Mouse (Mus musculus): Measurements from ENCODE around the gene Tmem217.

Gene Tmem217

DNA sequence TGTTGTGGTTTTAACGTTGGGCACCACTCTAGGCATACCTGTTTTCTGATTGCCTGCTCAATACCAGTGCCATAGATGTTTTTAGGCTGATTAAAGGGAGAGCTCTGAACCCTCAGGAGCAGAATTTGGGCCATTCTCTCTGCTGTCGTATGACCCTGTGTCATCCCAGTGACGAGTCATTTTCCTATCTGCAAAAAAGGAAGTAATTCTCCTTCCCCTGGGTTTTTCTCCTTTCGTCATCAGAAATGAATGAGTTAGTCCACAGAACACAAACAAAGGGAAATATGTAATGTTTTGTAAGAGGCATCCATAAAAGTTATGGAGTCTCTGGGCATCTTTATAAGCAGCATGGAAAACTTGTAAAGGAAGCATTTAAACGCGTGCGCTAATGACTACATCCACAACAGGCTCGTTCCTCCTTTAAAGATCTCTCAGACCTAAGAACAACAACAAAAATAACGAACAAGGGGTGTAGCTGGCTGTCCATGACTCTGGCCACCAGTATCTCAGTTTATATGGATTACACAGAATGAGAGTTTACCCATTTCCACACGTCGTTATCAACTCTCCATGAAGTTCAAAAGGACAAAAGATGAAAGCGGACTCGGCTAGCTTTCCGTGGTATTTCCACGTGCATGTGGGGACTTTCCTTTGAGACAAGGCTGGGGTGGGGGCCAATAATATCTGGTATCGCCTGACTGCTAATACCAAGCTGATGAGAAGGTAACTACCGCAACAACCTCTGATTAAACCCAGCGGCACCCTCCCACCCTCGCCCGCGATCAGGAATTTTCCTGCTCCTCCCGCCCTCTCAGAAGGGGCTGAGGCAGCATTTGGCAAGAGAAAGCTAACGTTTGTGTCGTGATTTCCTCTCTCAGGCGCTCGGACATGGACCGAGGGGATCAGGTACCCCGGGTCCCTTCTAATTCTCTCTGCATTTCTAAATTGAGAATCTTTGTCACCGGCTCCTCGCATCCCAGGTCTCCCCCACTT, 62.9 kb downstream of the Tmem217 start:
- DNase-seq (ENCODE audit: low read depth, low spot score), result no peak

DNA sequence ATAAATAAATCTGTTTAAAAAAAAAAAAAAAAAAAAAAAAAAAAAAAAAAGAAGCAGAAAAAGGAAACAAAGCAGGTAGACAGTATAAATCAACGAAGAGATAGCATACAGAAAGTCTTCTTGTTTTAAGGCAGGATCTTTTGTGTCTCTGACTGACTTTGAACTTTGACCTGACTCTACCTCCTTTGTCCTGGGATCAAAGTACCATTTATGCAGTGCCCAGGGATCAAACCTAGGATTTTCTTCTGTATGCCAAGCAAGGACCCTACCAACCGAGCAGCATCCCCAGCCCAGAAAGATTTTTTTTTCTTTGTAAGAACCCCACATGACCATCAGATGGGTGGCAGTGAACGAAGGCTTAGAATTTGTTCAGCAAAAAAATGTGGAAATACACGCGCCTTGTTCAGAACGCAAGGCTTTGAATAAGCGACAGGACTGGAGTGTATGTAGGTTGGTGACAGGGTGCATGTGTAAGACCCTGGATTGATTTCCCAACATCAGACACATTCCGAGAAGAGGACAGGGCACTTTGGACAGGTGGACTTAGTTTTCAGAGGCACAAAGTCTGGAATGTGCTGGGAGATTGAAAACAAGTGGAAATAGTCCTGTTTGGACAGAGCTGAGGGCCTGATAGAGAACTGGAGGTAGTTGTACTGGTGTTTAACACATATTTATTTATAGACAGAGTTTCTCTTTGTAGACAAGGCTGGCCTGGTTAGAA, 63.8 kb downstream of the Tmem217 start:
- DNase-seq (ENCODE audit: low read depth, low spot score), result no peak

DNA sequence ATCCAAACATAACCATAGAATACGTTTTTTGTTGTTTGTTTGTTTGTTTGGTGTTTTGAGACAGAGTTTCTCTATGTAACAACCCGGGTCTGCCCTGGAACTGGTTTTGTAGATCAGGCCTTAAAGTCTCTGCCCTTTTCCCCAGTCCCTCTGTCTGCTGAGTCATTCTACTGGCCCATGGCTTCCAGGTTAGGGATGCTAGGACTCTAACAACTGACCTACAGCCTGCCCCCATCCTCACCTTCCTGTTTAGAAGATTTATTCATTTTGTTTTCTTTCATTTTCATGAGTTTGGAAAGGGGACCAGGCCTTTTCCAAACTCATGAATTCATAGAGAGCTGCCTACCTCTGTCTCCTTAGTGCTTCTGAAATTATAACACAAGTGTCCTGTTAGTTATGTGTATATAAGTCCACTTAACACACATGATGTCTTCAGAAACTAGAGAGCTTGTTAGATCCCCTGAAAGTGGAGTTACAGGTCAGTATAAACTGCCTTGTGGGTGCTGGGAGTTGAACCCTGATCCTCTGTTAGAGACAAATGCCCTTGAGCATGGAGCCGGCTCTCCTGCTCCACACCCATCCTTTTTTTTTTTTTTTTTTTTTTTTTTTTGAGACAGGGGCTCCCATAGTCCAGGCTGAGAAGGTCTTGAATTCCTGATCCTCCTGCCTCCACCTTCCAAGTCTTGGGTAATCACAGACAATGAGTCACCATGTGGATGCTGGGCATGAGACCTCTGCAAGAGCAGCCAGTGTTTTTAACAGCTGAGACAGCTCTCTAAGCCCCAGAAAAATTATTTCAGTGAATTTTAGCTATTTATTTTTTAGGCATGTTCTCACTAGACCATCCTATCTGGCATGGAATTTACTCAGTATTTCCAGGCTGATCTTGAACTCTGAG, 66.6 kb downstream of the Tmem217 start:
- DNase-seq (ENCODE audit: low read depth, low spot score), result no peak

DNA sequence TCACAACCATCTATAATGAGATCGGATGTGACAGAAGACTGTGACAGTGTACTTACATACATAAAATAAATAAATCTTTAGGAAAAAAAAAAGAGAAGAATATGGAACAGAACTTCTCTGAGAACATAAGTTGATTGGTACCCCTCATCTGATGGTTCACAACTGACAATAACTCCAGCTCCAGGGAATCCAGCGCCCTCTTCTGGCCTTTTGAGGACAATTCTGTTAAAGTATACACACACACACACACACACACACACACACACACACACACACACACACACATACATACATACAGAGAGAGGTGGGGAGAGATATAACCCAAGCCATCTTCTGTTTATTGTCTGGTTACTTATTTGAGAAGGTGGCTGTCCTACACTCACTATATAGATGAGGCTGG, 67.8 kb downstream of the Tmem217 start:
- DNase-seq (ENCODE audit: low read depth, low spot score), result no peak

DNA sequence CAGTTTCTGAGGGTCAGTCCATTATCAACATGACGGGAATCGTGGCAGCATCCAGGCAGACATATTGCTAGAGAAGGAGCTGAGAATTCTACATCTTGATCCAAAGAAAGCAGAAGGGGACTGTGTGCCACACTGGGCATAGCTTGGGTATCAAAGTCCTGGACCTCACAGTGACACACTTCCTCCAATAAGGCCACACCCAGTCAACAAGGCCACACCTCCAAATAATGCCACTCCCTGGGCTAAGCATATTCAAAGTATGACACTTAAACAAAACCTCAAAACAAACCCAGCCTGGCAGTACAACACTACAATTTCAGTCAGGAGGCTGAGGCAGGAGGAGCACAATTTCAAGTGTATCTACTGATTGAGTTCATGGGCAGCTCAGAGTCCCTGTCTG, 68.9 kb downstream of the Tmem217 start:
- no peak for DNase-seq (ENCODE audit: low read depth, low spot score)

DNA sequence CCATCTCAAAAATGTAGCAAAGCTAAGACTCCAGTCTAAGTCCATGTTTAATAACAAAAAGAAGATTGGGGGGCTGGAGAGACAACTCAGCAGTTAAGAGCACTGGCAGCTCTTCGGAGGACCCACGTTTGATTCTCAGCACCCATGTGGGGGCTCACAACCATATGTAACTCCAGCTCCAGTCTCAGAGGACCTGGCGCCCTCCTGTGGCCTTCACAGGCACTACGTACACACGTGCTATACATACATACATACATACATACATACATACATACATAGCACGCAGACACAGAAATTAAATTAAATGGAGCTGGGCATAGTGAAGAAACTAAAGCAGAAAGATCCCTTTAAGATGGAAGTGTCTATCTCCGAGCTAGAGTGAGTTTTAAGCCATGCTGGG, 69.6 kb downstream of the Tmem217 start:
- no peak for DNase-seq (ENCODE audit: low read depth, low spot score)

DNA sequence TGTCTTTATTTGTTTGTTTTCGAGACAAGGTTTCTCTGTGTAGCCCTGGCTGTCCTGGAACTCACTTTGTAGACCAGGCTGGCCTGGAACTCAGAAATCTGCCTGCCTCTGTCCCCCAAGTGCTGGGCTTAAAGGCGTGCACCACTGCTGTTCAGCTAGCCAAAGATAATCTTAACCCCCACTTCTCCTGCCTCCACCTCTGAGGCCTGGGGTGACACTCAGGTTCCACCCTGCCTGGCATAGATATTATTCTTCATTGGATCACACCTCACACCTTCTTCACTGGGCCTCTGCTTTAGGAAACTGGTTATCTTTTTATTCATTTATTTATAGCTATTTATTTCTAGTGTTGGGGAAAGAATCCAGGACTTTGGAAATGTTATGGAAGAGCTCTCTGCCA, 71.9 kb downstream of the Tmem217 start:
- no peak for DNase-seq (ENCODE audit: low read depth, low spot score)

DNA sequence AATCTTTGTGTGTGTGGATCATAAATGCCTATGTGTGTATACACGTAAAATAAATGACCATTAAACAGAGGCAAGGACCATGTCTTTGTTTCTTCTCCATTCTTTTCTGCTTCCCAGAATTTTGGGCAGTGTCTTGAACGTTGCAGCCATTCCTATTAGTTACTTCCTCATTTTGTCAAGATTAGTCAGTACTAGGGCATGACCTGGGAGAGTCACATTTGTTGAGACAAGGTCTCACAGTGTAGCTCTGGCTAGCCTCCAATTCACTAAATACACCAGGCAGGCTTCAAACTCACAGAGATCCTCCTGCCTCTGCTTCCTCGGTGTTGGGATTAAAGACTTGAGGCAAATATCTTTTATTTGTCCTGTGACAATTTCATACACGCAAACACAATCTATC, 73.9 kb downstream of the Tmem217 start:
- no peak for DNase-seq (ENCODE audit: low read depth, low spot score)

DNA sequence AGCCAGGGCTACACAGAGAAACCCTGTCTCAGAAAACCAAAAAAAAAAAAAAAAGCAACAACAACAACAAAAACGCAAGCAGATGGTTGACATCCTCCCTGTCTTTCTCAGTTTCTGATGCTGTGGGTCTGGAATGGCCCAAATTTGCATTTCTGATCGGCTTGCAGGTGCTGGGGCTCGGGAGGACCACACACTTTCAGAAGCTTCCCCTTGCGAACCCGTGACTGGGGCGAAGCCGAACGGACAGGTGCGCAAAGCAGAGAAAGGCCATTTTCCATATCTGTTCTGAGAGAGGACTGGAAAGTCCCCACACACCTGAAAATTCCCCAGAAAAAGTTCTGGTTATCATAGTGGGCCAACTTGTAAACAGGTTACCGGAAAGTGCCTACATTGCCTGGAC, 74.8 kb downstream of the Tmem217 start:
- no peak for DNase-seq (ENCODE audit: low read depth, low spot score)

DNA sequence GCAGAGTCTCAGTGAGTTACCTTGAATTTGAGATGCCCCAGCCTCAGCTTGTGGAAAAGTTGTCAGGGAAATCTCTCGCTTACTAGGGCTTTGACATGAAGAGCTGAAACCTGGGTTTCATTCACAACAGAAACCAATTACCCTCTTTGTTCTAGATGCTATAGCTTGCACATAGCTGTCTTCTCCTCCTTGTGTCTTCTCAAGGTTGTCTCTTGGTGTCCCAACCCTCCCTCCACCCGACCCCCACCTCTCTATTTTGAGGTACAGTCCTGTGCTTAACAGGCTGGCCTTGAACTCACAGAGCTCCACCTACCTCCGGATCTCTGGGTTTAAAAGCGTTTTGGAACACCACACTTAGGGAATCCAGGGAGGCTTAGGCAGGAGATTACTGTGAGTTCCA, 75.7 kb downstream of the Tmem217 start:
- no peak for DNase-seq (ENCODE audit: low read depth, low spot score)

Measured in retina, adult 2 months (tissue).